Mouse (Mus musculus): Measurements from ENCODE around the gene Fam222b.

DNA sequence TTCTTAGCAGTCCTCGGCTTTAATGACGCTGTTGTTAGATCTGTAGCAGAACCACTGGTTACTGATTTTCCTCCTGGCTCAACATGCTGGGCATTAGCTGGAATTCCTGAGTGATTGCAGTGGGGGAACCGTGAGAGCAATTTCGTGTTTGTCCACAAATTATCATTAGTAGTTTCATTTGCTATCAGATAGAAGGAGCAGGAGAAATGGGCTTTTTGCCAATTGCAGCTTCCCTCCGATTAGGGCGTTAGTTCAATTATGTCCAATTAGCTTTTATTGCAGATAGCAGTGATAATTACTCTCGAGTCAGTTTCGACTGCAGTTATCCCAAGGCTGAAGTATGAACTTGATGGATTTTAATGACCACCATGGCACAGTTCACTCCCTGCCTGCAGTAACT lies 35.0 kb downstream of the Fam222b start:
- TF ChIP-seq CTCF (IDR thresholded peaks at IDR 0.05; ENCODE audit: low read depth), result no peak
- no peak for TF ChIP-seq EP300 (IDR thresholded peaks at IDR 0.05; ENCODE audit: low read depth)
